17 mouse cellular contexts compared by ENCODE assay signal in genomic region chr10:83530384-83530967, GRCm38 (mm10). TPM values are rescaled to one million over a fixed set of nuclear protein-coding genes. Genes with fewer than 3 reads are reported as not detected.
"Had no signal": no experiment of that assay in that cellular context is flagged by ENCODE, and none has a peak within 500 bp of the region (broad histone marks: within the 10 kb centered on the region; RNA-seq: fewer than 3 reads in every experiment).

No protein-coding gene starts in this region.

- H3K27ac ChIP-seq: kidney, postnatal 0 days; liver, embryonic 15.5 days; midbrain, embryonic 10.5 days; midbrain, embryonic 15.5 days; stomach, embryonic 15.5 days had no signal

- H3K27me3 ChIP-seq: midbrain, embryonic 15.5 days had no signal

- H3K36me3 ChIP-seq: liver, embryonic 15.5 days; midbrain, embryonic 10.5 days; stomach, embryonic 15.5 days had no signal

- H3K4me2 ChIP-seq: liver, embryonic 11.5 days; liver, embryonic 15.5 days; midbrain, embryonic 15.5 days; stomach, embryonic 15.5 days had no signal

- ATAC-seq: lung, postnatal 0 days; midbrain, embryonic 15.5 days had no signal

- H3K4me3 ChIP-seq: liver, embryonic 15.5 days; midbrain, embryonic 10.5 days; midbrain, embryonic 15.5 days; stomach, embryonic 15.5 days had no signal

- DNase-seq: kidney, adult 9 months; kidney, postnatal 36 days; layer of hippocampus, adult 9-11 months; layer of hippocampus, postnatal 36 days; lung, adult 2 months; lung, postnatal 36 days; right cerebral cortex, postnatal 14 days; thymus, adult 2 months; thymus, postnatal 25 days had no signal

- H3K9ac ChIP-seq: liver, embryonic 15.5 days; midbrain, embryonic 15.5 days; stomach, embryonic 15.5 days had no signal

- H3K9me3 ChIP-seq: liver, embryonic 15.5 days; midbrain, embryonic 10.5 days; midbrain, embryonic 15.5 days; stomach, embryonic 15.5 days had no signal

RNA-seq across cellular contexts. Expression of gene Aldh1l2, which starts 3.5 kb away (rescaled TPM):
- total RNA-seq: megakaryocyte, adult 5-6 weeks had no signal
